Mouse (Mus musculus) heart, adult 10 weeks (tissue): Measurements from ENCODE around the gene Zbbx. TPM values are rescaled to one million over a fixed set of nuclear protein-coding genes. Genes with fewer than 3 reads are reported as not detected.

ENCODE experiments used
- polyA plus RNA-seq: library from polyadenylated mRNA; stranded (reverse); fragments of 350-450 nt; fragmentation: Illumina TruSeq; extraction: RNeasy Lipid Tissue Mini Kit (QIAGEN cat#74804); gene quantifications from one replicate; pipeline ENCODE4 v1.2.3, GENCODE M21; 2014; ENCODE audit warnings: low read depth, low replicate concordance

The Zbbx gene
- not detected for polyA plus RNA-seq

DNA sequence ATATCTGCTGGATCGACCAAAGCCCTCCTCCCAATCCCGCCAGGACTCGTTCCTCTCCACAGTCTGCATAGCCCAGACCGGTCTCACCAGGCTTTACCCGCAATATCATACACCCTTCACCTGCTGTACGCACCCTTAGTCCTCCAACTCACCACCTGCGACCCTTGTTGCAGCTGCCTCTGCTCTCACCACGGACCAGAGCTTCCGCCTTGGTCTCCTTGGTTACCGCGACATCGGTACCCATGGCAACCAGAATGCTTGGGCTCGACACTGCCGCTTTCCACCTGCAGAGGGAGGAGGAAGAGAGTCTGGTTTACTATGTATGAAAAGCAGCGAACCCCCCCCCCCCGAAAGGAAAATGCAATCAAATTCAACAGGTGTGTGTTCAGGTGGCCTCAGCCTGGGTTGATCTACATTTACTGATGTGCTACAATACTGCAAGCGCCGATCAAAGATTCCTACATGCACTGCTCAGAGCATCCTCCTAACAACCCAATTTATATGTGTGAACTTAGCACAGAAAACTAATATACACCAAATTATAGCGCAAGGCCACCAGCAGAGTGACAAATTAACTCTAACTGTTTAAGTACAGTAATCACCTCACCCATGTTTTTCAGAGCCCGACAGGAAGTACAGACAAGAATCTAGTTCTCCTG is at the start of gene Zbbx:
Gene Zbbx (minus strand): TSS at position 197 of the 659 bp plus-strand sequence.

Other genes with a start within 250 kb of the Zbbx start
- gene Serpini2, start 105.0 kb upstream of the Zbbx start, polyA plus RNA-seq, result not detected